Mouse (Mus musculus): ENCODE data around the gene H1fx. TPM values are rescaled to one million over a fixed set of nuclear protein-coding genes. Genes with fewer than 3 reads are reported as not detected.
"Not testable (repeated sequence)": the region's sequence is repeated elsewhere in the genome, so short reads cannot be mapped to it uniquely, and the experiment has no call there.

The H1fx gene
- polyA plus RNA-seq, 1 experiment, result 10.9 TPM

GRCm38 (mm10) chr6:87981030-87981485 lies 379 bp downstream of the H1fx start:
- H3K4me1 ChIP-seq (ENCODE audit: control insufficient read depth, insufficient read depth, insufficient read length, low read length), result peaks cover 11% of the 10 kb centered on the region
- H3K27ac ChIP-seq (ENCODE audit: insufficient read depth, low read depth, low read length), result no peak overlapping the region
- under 1% methylated on average over 56 of the region's 56 CpGs for WGBS
- no peaks in the 10 kb centered on the region for H3K36me3 ChIP-seq (ENCODE audit: control insufficient read depth, insufficient read depth, low read length)
- H3K4me3 ChIP-seq (ENCODE audit: low read depth, low read length), result peak overlapping the region; percentile 67
- TF ChIP-seq CTCF (IDR thresholded peaks at IDR 0.05; ENCODE audit: extremely low read depth, insufficient read length, insufficient replicate concordance, low read depth, low read length), result no peak
- no peak for TF ChIP-seq POLR2A (IDR thresholded peaks at IDR 0.05; ENCODE audit: low read depth, low read length)
- peaks cover 17% of the 10 kb centered on the region for H3K27me3 ChIP-seq (ENCODE audit: control insufficient read depth, insufficient read depth, low read length)

GRCm38 (mm10) chr6:87980374-87981029 lies 935 bp downstream of the H1fx start:
- no peak for TF ChIP-seq CTCF (IDR thresholded peaks at IDR 0.05; ENCODE audit: extremely low read depth, insufficient read length, insufficient replicate concordance, low read depth, low read length)
- TF ChIP-seq POLR2A (IDR thresholded peaks at IDR 0.05; ENCODE audit: low read depth, low read length), result no peak
- 1% methylated on average over 66 of the region's 66 CpGs for WGBS
- Histone ChIP-seq H3K4me1 (ENCODE audit: control insufficient read depth, insufficient read depth, insufficient read length, low read length) (peaks cover 11% of the 10 kb centered on the region), H3K27ac (ENCODE audit: insufficient read depth, low read depth, low read length) (no peak overlapping the region), H3K27me3 (ENCODE audit: control insufficient read depth, insufficient read depth, low read length) (peaks cover 17% of the 10 kb centered on the region), H3K36me3 (ENCODE audit: control insufficient read depth, insufficient read depth, low read length) (no peaks in the 10 kb centered on the region), H3K4me3 (ENCODE audit: low read depth, low read length) (peak overlapping the region; percentile 67)

- WGBS, result 79% methylated on average over 3 of the region's 3 CpGs
- no peaks in the 10 kb centered on the region for H3K36me3 ChIP-seq (ENCODE audit: control insufficient read depth, insufficient read depth, low read length)
- no peak overlapping the region for H3K4me3 ChIP-seq (ENCODE audit: low read depth, low read length)
- H3K4me1 ChIP-seq (ENCODE audit: control insufficient read depth, insufficient read depth, insufficient read length, low read length), result peaks cover 11% of the 10 kb centered on the region
- no peak overlapping the region for H3K27ac ChIP-seq (ENCODE audit: insufficient read depth, low read depth, low read length)
- peaks cover 17% of the 10 kb centered on the region for H3K27me3 ChIP-seq (ENCODE audit: control insufficient read depth, insufficient read depth, low read length)
- TF ChIP-seq CTCF (IDR thresholded peaks at IDR 0.05; ENCODE audit: extremely low read depth, insufficient read length, insufficient replicate concordance, low read depth, low read length) (no peak), POLR2A (IDR thresholded peaks at IDR 0.05; ENCODE audit: low read depth, low read length) (no peak)
Measured at GRCm38 (mm10) chr6:87979728-87980127, 1.7 kb downstream of the H1fx start.

- H3K27me3 ChIP-seq (ENCODE audit: control insufficient read depth, insufficient read depth, low read length), result no peaks in the 10 kb centered on the region
- WGBS, result 54% methylated on average over 2 of the region's 2 CpGs
- no peak overlapping the region for H3K27ac ChIP-seq (ENCODE audit: insufficient read depth, low read depth, low read length)
Measured at GRCm38 (mm10) chr6:87970041-87970440, 11.4 kb downstream of the H1fx start.

GRCm38 (mm10) chr6:87962457-87962856 lies 19.0 kb downstream of the H1fx start:
- not testable (repeated sequence) for H3K4me3 ChIP-seq (ENCODE audit: low read depth, low read length); H3K36me3 ChIP-seq (ENCODE audit: control insufficient read depth, insufficient read depth, low read length); H3K27ac ChIP-seq (ENCODE audit: insufficient read depth, low read depth, low read length); H3K4me1 ChIP-seq (ENCODE audit: control insufficient read depth, insufficient read depth, insufficient read length, low read length); H3K27me3 ChIP-seq (ENCODE audit: control insufficient read depth, insufficient read depth, low read length)
- WGBS, result 46% methylated on average over 4 of the region's 4 CpGs

More at GRCm38 (mm10) chr6:87970041-87970440, 11.4 kb downstream of the H1fx start:
- H3K4me3 ChIP-seq (ENCODE audit: low read depth, low read length), result no peak overlapping the region
- H3K4me1 ChIP-seq (ENCODE audit: control insufficient read depth, insufficient read depth, insufficient read length, low read length), result no peaks in the 10 kb centered on the region
- TF ChIP-seq POLR2A (IDR thresholded peaks at IDR 0.05; ENCODE audit: low read depth, low read length), result no peak
- TF ChIP-seq CTCF (IDR thresholded peaks at IDR 0.05; ENCODE audit: extremely low read depth, insufficient read length, insufficient replicate concordance, low read depth, low read length), result no peak
- no peaks in the 10 kb centered on the region for H3K36me3 ChIP-seq (ENCODE audit: control insufficient read depth, insufficient read depth, low read length)

GRCm38 (mm10) chr6:87942179-87942578 lies 39.3 kb downstream of the H1fx start:
- H3K27me3 ChIP-seq (ENCODE audit: control insufficient read depth, insufficient read depth, low read length), result no peaks in the 10 kb centered on the region
- WGBS, result 75% methylated on average over 7 of the region's 7 CpGs
- no peak overlapping the region for H3K4me3 ChIP-seq (ENCODE audit: low read depth, low read length)
- TF ChIP-seq POLR2A (IDR thresholded peaks at IDR 0.05; ENCODE audit: low read depth, low read length) (no peak), CTCF (IDR thresholded peaks at IDR 0.05; ENCODE audit: extremely low read depth, insufficient read length, insufficient replicate concordance, low read depth, low read length) (no peak)
- no peak overlapping the region for H3K27ac ChIP-seq (ENCODE audit: insufficient read depth, low read depth, low read length)
- 0 out of 2 replicates have a peak, but pooled peaks cover 1% of the 10 kb centered on the region for H3K4me1 ChIP-seq (ENCODE audit: control insufficient read depth, insufficient read depth, insufficient read length, low read length)
- H3K36me3 ChIP-seq (ENCODE audit: control insufficient read depth, insufficient read depth, low read length), result no peaks in the 10 kb centered on the region

GRCm38 (mm10) chr6:87938941-87939340 lies 42.5 kb downstream of the H1fx start:
- Histone ChIP-seq H3K4me3 (ENCODE audit: low read depth, low read length) (no peak overlapping the region), H3K27me3 (ENCODE audit: control insufficient read depth, insufficient read depth, low read length) (no peaks in the 10 kb centered on the region), H3K36me3 (ENCODE audit: control insufficient read depth, insufficient read depth, low read length) (peaks cover 15% of the 10 kb centered on the region), H3K4me1 (ENCODE audit: control insufficient read depth, insufficient read depth, insufficient read length, low read length) (0 out of 2 replicates have a peak, but pooled peaks cover 2% of the 10 kb centered on the region), H3K27ac (ENCODE audit: insufficient read depth, low read depth, low read length) (no peak overlapping the region)
- 93% methylated on average over 3 of the region's 3 CpGs for WGBS
- TF ChIP-seq CTCF (IDR thresholded peaks at IDR 0.05; ENCODE audit: extremely low read depth, insufficient read length, insufficient replicate concordance, low read depth, low read length) (no peak), POLR2A (IDR thresholded peaks at IDR 0.05; ENCODE audit: low read depth, low read length) (no peak)

Data from small intestine, adult 2 months (tissue).